Mouse (Mus musculus) cerebellum, adult 8-10 months (tissue): Measurements from ENCODE around the gene Plcb2.

Experiments used
- DNase-seq: peaks from one replicate; pipeline ENCODE4 v3.0.0; 2022

Gene Plcb2

GRCm38 (mm10) chr2:118750476-118750875 lies 22.2 kb upstream of the Plcb2 start:
- DNase-seq, result no peak

GRCm38 (mm10) chr2:118749341-118749884 lies 21.2 kb upstream of the Plcb2 start:
- no peak for DNase-seq

- peak; percentile 50 for DNase-seq
These were observed 19.2 kb upstream of the Plcb2 start for GRCm38 (mm10) chr2:118747301-118747960.

- DNase-seq, result peak; percentile 53
These were observed 18.0 kb upstream of the Plcb2 start for GRCm38 (mm10) chr2:118745915-118746901.

GRCm38 (mm10) chr2:118745232-118745884 lies 17.1 kb upstream of the Plcb2 start, which contains the start of gene Inafm2:
TSS of gene Inafm2 (plus strand) at chr2:118745758.
- DNase-seq, result peak; percentile 89

- DNase-seq, result peak; percentile 5
These were observed 16.4 kb upstream of the Plcb2 start for GRCm38 (mm10) chr2:118744621-118745020.

- peak; percentile 53 for DNase-seq
These were observed 15.2 kb upstream of the Plcb2 start for GRCm38 (mm10) chr2:118743261-118743943.

GRCm38 (mm10) chr2:118741183-118741582 lies 12.9 kb upstream of the Plcb2 start:
- DNase-seq, result no peak

- DNase-seq, result no peak
These were observed 12.1 kb upstream of the Plcb2 start for GRCm38 (mm10) chr2:118740341-118740740.

GRCm38 (mm10) chr2:118733341-118733740 lies 5.1 kb upstream of the Plcb2 start:
- DNase-seq, result no peak

- DNase-seq, result no peak
These were observed 3.7 kb upstream of the Plcb2 start for GRCm38 (mm10) chr2:118731981-118732380.

- DNase-seq, result no peak
These were observed 2.3 kb upstream of the Plcb2 start for GRCm38 (mm10) chr2:118730622-118730915.

- no peak for DNase-seq
These were observed 1.8 kb upstream of the Plcb2 start for GRCm38 (mm10) chr2:118729816-118730621.

- DNase-seq, result no peak
These were observed 956 bp upstream of the Plcb2 start for GRCm38 (mm10) chr2:118729194-118729593.

GRCm38 (mm10) chr2:118727911-118728310 lies 327 bp downstream of the Plcb2 start:
- no peak for DNase-seq

- DNase-seq, result no peak
These were observed 1.4 kb downstream of the Plcb2 start for GRCm38 (mm10) chr2:118726873-118727272.

GRCm38 (mm10) chr2:118725511-118725910 lies 2.7 kb downstream of the Plcb2 start:
- DNase-seq, result no peak

GRCm38 (mm10) chr2:118723693-118724486 lies 4.3 kb downstream of the Plcb2 start:
- no peak for DNase-seq

- no peak for DNase-seq
These were observed 11.6 kb downstream of the Plcb2 start for GRCm38 (mm10) chr2:118716677-118717076.

- DNase-seq, result no peak
These were observed 14.0 kb downstream of the Plcb2 start for GRCm38 (mm10) chr2:118714230-118714629.

GRCm38 (mm10) chr2:118713631-118714030 lies 14.6 kb downstream of the Plcb2 start:
- no peak for DNase-seq
